Mouse (Mus musculus): ENCODE measurements at regions not wholly inside any gene's neighbourhood (a gene's known extent, or its start where the extent isn't known, plus 50 kb on each side); places are given as distances from the start of the nearest gene placed in this dataset.

DNA sequence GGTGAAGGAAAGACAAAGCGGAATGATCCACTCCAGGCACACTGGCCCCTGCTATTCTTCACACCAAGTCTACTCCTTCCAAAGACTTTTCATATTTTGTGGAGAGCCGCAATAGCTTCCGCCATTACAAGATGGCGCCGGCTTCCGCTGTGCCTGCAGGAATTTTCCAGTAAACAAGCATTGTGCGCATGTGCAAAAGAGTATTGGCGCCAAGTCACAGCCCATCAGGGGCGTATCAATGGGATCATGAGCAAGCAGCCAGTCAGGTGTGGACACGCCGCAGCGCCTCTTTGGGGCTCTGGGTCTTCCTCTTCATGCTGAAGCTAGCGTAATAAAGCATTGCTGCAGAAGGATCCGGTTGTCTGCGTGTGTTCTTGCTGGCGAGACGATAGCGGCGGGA, 348.0 kb downstream of the Rwdd3 start:
- Histone ChIP-seq H3K27me3 (ENCODE audit: control insufficient read depth, insufficient read depth, low read length) (no peaks in the 10 kb centered on the region), H3K4me3 (ENCODE audit: low read depth, low read length) (no peak overlapping the region), H3K4me1 (ENCODE audit: control insufficient read depth, insufficient read depth, low read length) (no peaks in the 10 kb centered on the region), H3K36me3 (ENCODE audit: control insufficient read depth, insufficient read depth, low read length) (no peaks in the 10 kb centered on the region), H3K27ac (ENCODE audit: low read length) (no peak overlapping the region), H3K9me3 (ENCODE audit: control insufficient read depth, low read depth, low read length) (no peaks in the 10 kb centered on the region), H3K4me2 (replicated peaks; ENCODE audit: low read depth, low read length) (no peak overlapping the region), H3K9ac (replicated peaks; ENCODE audit: low read depth, low read length) (no peak overlapping the region)
- no peak for ATAC-seq (ENCODE audit: insufficient number of reproducible peaks, insufficient read depth, low FRiP score, low read depth)
- 95% methylated on average over 19 of the region's 19 CpGs for WGBS

DNA sequence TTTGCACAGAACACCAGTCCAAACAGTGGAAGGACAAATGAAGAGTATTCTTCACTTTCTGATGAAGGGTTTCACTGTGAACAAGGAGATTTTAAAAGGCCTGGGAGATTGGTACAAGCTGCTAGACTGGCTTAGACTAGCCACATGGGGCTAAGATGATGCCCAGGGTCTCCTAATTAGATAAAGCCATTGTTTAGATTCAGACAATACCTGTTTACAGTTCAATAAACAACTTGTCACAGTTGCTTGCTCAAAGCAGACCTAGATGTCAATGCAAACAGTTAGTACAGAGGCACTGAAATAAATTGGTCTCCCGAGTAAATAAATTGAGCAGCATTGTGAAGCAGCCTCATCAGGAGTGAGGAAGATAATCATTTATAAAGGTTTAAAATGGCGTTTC, 359.6 kb downstream of the Rwdd3 start:
- Histone ChIP-seq H3K9ac (replicated peaks; ENCODE audit: low read depth, low read length) (no peak overlapping the region), H3K4me2 (replicated peaks; ENCODE audit: low read depth, low read length) (no peak overlapping the region), H3K4me3 (ENCODE audit: low read depth, low read length) (no peak overlapping the region), H3K27ac (ENCODE audit: low read length) (no peak overlapping the region), H3K9me3 (ENCODE audit: control insufficient read depth, low read depth, low read length) (no peaks in the 10 kb centered on the region), H3K27me3 (ENCODE audit: control insufficient read depth, insufficient read depth, low read length) (no peaks in the 10 kb centered on the region), H3K36me3 (ENCODE audit: control insufficient read depth, insufficient read depth, low read length) (no peaks in the 10 kb centered on the region), H3K4me1 (ENCODE audit: control insufficient read depth, insufficient read depth, low read length) (no peaks in the 10 kb centered on the region)
- 38% methylated on average over 2 of the region's 2 CpGs for WGBS
- ATAC-seq (ENCODE audit: insufficient number of reproducible peaks, insufficient read depth, low FRiP score, low read depth): no peak

DNA sequence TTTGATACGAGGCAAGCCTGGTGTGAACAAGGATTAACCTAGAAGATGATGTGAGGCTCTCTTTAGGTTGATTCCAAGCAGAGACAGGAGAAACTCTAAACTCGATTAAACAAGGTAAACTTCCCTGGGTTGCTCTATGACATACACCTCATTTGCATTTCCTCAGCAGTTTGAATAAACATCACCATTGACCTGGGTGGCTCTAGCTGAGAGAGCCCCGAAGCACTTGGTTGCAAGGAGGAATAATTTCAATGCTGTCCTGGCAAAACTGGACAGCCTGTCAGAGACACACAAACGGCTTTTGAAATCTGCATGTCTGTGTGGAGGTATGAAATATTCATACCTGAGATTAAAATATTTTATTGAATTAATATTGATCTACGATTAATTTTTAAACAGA, 361.0 kb downstream of the Rwdd3 start:
- H3K9me3 ChIP-seq (ENCODE audit: control insufficient read depth, low read depth, low read length): no peaks in the 10 kb centered on the region

DNA sequence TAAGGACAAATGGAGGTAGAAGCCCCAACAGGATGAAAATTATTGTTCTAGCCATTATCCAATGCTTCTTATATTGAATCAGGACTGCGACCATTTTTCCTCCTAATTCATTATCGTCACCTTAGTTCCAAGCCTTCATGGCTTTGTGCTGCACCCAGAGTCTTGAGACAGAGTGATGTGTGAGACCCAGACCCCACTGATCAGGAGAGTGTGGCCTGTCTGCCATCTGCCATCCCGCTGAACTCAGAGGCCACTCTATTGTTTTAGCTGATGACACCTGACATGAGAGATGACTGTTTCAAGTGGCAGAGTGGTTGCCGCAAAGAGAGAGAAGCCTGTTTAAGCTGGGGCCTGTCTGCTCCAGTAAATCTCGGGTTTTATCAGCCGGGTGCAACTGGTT, 361.4 kb downstream of the Rwdd3 start:
- ATAC-seq (ENCODE audit: insufficient number of reproducible peaks, insufficient read depth, low FRiP score, low read depth): no peak
- no peak overlapping the region for H3K27ac ChIP-seq (ENCODE audit: low read length)
- WGBS: 39% methylated on average over 6 of the region's 6 CpGs

More for the DNA sequence above, 361.0 kb downstream of the Rwdd3 start:
- Histone ChIP-seq H3K27me3 (ENCODE audit: control insufficient read depth, insufficient read depth, low read length) (no peaks in the 10 kb centered on the region), H3K4me3 (ENCODE audit: low read depth, low read length) (no peak overlapping the region), H3K4me2 (replicated peaks; ENCODE audit: low read depth, low read length) (no peak overlapping the region), H3K27ac (ENCODE audit: low read length) (no peak overlapping the region), H3K4me1 (ENCODE audit: control insufficient read depth, insufficient read depth, low read length) (no peaks in the 10 kb centered on the region), H3K36me3 (ENCODE audit: control insufficient read depth, insufficient read depth, low read length) (no peaks in the 10 kb centered on the region), H3K9ac (replicated peaks; ENCODE audit: low read depth, low read length) (no peak overlapping the region)
- 42% methylated on average over 5 of the region's 5 CpGs for WGBS
- no peak for ATAC-seq (ENCODE audit: insufficient number of reproducible peaks, insufficient read depth, low FRiP score, low read depth)

DNA sequence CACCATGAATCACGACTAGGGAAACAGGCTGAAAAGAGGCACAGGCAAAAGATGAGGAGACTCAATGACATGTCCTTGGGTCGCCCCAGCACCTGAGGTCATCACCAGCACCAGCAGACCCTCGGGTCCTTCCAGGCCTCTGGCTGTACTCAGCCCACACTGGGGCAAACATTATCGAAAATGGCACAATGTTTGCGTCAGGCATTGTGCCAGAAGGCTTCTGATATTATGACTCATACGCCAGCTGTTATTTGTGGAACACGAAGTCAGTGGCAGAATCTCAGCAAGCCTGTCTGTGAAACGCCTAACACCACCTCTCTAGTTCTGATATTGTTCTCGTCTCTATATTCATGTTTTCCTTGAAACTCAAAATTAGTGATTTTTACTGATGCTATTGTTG, 384.8 kb downstream of the Rwdd3 start:
- Histone ChIP-seq H3K4me1 (ENCODE audit: control insufficient read depth, insufficient read depth, low read length) (no peaks in the 10 kb centered on the region), H3K4me2 (replicated peaks; ENCODE audit: low read depth, low read length) (no peak overlapping the region), H3K4me3 (ENCODE audit: low read depth, low read length) (no peak overlapping the region), H3K27ac (ENCODE audit: low read length) (no peak overlapping the region), H3K36me3 (ENCODE audit: control insufficient read depth, insufficient read depth, low read length) (no peaks in the 10 kb centered on the region), H3K9ac (replicated peaks; ENCODE audit: low read depth, low read length) (no peak overlapping the region), H3K27me3 (ENCODE audit: control insufficient read depth, insufficient read depth, low read length) (no peaks in the 10 kb centered on the region), H3K9me3 (ENCODE audit: control insufficient read depth, low read depth, low read length) (no peaks in the 10 kb centered on the region)
- no peak for ATAC-seq (ENCODE audit: insufficient number of reproducible peaks, insufficient read depth, low FRiP score, low read depth)
- 77% methylated on average over 9 of the region's 9 CpGs for WGBS

More for the DNA sequence above, 361.4 kb downstream of the Rwdd3 start:
- H3K27me3 ChIP-seq (ENCODE audit: control insufficient read depth, insufficient read depth, low read length): no peaks in the 10 kb centered on the region
- no peak overlapping the region for H3K4me3 ChIP-seq (ENCODE audit: low read depth, low read length)
- H3K36me3 ChIP-seq (ENCODE audit: control insufficient read depth, insufficient read depth, low read length): no peaks in the 10 kb centered on the region
- H3K9ac ChIP-seq (replicated peaks; ENCODE audit: low read depth, low read length): no peak overlapping the region
- no peaks in the 10 kb centered on the region for H3K9me3 ChIP-seq (ENCODE audit: control insufficient read depth, low read depth, low read length)
- no peak overlapping the region for H3K4me2 ChIP-seq (replicated peaks; ENCODE audit: low read depth, low read length)
- no peaks in the 10 kb centered on the region for H3K4me1 ChIP-seq (ENCODE audit: control insufficient read depth, insufficient read depth, low read length)

DNA sequence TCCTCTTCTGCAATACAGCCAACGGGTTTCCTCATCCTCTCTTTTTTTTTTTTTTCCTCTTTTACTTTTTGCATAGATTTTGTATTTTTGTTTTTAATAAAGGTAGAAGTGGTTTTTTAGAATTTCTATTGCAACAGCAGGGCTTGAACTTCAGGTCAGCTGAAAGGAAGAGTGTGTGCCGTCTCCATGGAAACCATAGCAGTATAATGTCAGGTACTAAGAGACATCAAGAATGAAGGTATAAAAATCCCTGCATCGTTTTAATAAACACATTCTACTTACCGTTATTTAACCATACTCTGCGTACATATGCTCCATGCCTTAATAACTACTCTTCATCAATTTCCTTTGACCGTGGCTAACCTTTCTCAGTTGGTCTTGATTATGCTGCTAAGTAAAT, 390.0 kb downstream of the Rwdd3 start:
- 69% methylated on average over 6 of the region's 6 CpGs for WGBS
- H3K4me3 ChIP-seq (ENCODE audit: low read depth, low read length): no peak overlapping the region
- ATAC-seq (ENCODE audit: insufficient number of reproducible peaks, insufficient read depth, low FRiP score, low read depth): no peak
- no peaks in the 10 kb centered on the region for H3K27me3 ChIP-seq (ENCODE audit: control insufficient read depth, insufficient read depth, low read length)
- no peaks in the 10 kb centered on the region for H3K4me1 ChIP-seq (ENCODE audit: control insufficient read depth, insufficient read depth, low read length)
- H3K36me3 ChIP-seq (ENCODE audit: control insufficient read depth, insufficient read depth, low read length): no peaks in the 10 kb centered on the region
- no peak overlapping the region for H3K4me2 ChIP-seq (replicated peaks; ENCODE audit: low read depth, low read length)
- H3K9me3 ChIP-seq (ENCODE audit: control insufficient read depth, low read depth, low read length): no peaks in the 10 kb centered on the region
- H3K9ac ChIP-seq (replicated peaks; ENCODE audit: low read depth, low read length): no peak overlapping the region
- H3K27ac ChIP-seq (ENCODE audit: low read length): no peak overlapping the region

DNA sequence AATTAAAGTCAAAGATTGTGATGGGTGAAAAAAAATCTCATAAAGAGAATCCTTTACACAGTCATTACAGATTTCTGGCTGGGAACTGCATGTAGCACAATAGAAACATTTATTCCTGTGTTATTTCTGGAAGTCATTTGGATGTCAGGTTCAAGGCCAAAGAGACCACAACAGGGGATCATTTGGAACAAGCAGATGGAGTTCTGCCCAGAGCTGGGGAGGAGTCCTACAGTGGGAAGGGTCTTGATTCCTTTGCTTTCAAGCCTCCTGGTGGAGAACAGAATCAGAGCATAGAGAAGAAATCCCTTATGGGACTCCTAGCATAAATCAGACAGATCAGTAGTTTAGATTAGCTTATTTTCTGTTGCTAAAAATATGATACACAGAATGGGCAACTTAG, 392.4 kb downstream of the Rwdd3 start:
- Histone ChIP-seq H3K4me2 (replicated peaks; ENCODE audit: low read depth, low read length) (no peak overlapping the region), H3K9me3 (ENCODE audit: control insufficient read depth, low read depth, low read length) (no peaks in the 10 kb centered on the region), H3K9ac (replicated peaks; ENCODE audit: low read depth, low read length) (no peak overlapping the region), H3K4me1 (ENCODE audit: control insufficient read depth, insufficient read depth, low read length) (no peaks in the 10 kb centered on the region), H3K36me3 (ENCODE audit: control insufficient read depth, insufficient read depth, low read length) (no peaks in the 10 kb centered on the region), H3K27ac (ENCODE audit: low read length) (no peak overlapping the region), H3K4me3 (ENCODE audit: low read depth, low read length) (no peak overlapping the region), H3K27me3 (ENCODE audit: control insufficient read depth, insufficient read depth, low read length) (no peaks in the 10 kb centered on the region)
- ATAC-seq (ENCODE audit: insufficient number of reproducible peaks, insufficient read depth, low FRiP score, low read depth): no peak

DNA sequence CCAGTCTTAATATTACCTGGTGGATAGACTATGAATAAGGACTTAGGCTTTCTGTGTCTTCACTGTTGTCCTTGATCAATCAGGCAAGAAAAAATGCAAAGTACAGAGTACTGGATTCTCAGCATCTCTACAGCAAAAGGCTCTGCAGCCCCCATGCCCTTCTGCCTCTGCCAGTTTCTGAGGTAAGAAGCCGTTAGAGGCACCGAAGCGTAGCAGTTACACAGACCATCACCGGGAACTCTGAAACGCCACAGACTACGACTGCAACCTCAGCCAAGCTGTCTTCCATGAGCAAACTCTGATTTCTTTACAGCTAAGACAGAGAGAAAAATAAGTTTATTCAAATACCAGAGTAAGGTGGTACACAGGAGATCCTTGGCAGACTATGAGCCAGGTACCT, 396.5 kb downstream of the Rwdd3 start:
- H3K27me3 ChIP-seq (ENCODE audit: control insufficient read depth, insufficient read depth, low read length): no peaks in the 10 kb centered on the region
- H3K9ac ChIP-seq (replicated peaks; ENCODE audit: low read depth, low read length): no peak overlapping the region
- H3K4me3 ChIP-seq (ENCODE audit: low read depth, low read length): no peak overlapping the region
- H3K9me3 ChIP-seq (ENCODE audit: control insufficient read depth, low read depth, low read length): no peaks in the 10 kb centered on the region
- no peaks in the 10 kb centered on the region for H3K4me1 ChIP-seq (ENCODE audit: control insufficient read depth, insufficient read depth, low read length)
- H3K4me2 ChIP-seq (replicated peaks; ENCODE audit: low read depth, low read length): no peak overlapping the region
- 96% methylated on average over 6 of the region's 6 CpGs for WGBS
- no peak for ATAC-seq (ENCODE audit: insufficient number of reproducible peaks, insufficient read depth, low FRiP score, low read depth)
- H3K27ac ChIP-seq (ENCODE audit: low read length): no peak overlapping the region
- no peaks in the 10 kb centered on the region for H3K36me3 ChIP-seq (ENCODE audit: control insufficient read depth, insufficient read depth, low read length)

DNA sequence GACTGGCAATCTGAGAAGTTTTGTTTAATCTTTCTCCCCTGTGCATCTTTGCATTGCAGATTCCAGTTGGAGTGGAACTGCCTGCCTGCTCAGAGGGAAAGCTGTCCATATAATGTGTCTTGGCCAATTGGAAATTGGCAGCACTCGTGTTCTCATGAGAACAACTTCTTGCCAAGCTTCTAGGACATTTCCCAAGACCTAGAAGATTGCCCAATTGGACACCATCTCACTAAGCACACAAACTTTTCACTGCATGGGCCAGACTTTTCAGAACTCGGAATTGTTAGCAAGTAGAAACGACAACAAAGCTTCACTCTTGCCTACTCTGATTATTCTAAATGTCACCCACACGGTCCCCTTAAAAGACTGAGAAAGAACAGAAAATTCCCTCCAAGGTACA, 409.8 kb downstream of the Rwdd3 start:
- no peaks in the 10 kb centered on the region for H3K36me3 ChIP-seq (ENCODE audit: control insufficient read depth, insufficient read depth, low read length)
- H3K4me2 ChIP-seq (replicated peaks; ENCODE audit: low read depth, low read length): no peak overlapping the region
- 67% methylated on average over 4 of the region's 4 CpGs for WGBS
- H3K27ac ChIP-seq (ENCODE audit: low read length): no peak overlapping the region
- H3K4me1 ChIP-seq (ENCODE audit: control insufficient read depth, insufficient read depth, low read length): no peaks in the 10 kb centered on the region
- no peaks in the 10 kb centered on the region for H3K27me3 ChIP-seq (ENCODE audit: control insufficient read depth, insufficient read depth, low read length)
- no peak overlapping the region for H3K9ac ChIP-seq (replicated peaks; ENCODE audit: low read depth, low read length)
- ATAC-seq (ENCODE audit: insufficient number of reproducible peaks, insufficient read depth, low FRiP score, low read depth): no peak
- no peak overlapping the region for H3K4me3 ChIP-seq (ENCODE audit: low read depth, low read length)
- H3K9me3 ChIP-seq (ENCODE audit: control insufficient read depth, low read depth, low read length): no peaks in the 10 kb centered on the region

Data from stomach, embryonic 14.5 days (tissue).